Mouse (Mus musculus) erythroblast, embryonic 14.5 days (primary cell): ENCODE results near the gene Fut9. TPM values are rescaled to one million over a fixed set of nuclear protein-coding genes. Genes with fewer than 3 reads are reported as not detected.

ENCODE experiments used
- H3K27me3 ChIP-seq: 2 replicates; pipeline ENCODE4 v1.6.1; 2012; ENCODE audit warnings: inconsistent platforms; ENCODE audit not compliant: control insufficient read depth
- H3K36me3 ChIP-seq: 2 replicates; pipeline ENCODE4 v1.6.1; 2012; ENCODE audit warnings: mild to moderate bottlenecking, inconsistent platforms; ENCODE audit not compliant: control insufficient read depth
- H3K4me1 ChIP-seq: 2 replicates; pipeline ENCODE4 v1.6.1; 2012; ENCODE audit warnings: inconsistent platforms; ENCODE audit not compliant: control insufficient read depth
- H3K4me3 ChIP-seq: replicated peaks from 2 replicates; pipeline ENCODE3; 2012; ENCODE audit warnings: moderate library complexity, mild to moderate bottlenecking, inconsistent platforms
- H3K9me3 ChIP-seq: 2 replicates; pipeline ENCODE4 v1.6.1; 2012; ENCODE audit warnings: low read length, inconsistent platforms, mixed read lengths; ENCODE audit not compliant: control insufficient read depth
- GATA1 ChIP-seq: IDR thresholded peaks from 2 replicates; pipeline ENCODE4 v1.6.1; 2012; ENCODE audit warnings: low read length, inconsistent platforms, mixed read lengths
- TAL1 ChIP-seq: IDR thresholded peaks from 3 replicates; pipeline ENCODE4 v1.6.1; 2012; ENCODE audit warnings: low read length, inconsistent platforms, mixed read lengths
- polyA plus RNA-seq: library from polyadenylated mRNA; stranded (reverse); fragments of >175 nt; gene quantifications from 2 replicates; pipeline ENCODE4 v1.2.3, GENCODE M21; 2012

Gene Fut9
- under 0.01 TPM in 1 of 2 replicates, not detected in the other for polyA plus RNA-seq

DNA sequence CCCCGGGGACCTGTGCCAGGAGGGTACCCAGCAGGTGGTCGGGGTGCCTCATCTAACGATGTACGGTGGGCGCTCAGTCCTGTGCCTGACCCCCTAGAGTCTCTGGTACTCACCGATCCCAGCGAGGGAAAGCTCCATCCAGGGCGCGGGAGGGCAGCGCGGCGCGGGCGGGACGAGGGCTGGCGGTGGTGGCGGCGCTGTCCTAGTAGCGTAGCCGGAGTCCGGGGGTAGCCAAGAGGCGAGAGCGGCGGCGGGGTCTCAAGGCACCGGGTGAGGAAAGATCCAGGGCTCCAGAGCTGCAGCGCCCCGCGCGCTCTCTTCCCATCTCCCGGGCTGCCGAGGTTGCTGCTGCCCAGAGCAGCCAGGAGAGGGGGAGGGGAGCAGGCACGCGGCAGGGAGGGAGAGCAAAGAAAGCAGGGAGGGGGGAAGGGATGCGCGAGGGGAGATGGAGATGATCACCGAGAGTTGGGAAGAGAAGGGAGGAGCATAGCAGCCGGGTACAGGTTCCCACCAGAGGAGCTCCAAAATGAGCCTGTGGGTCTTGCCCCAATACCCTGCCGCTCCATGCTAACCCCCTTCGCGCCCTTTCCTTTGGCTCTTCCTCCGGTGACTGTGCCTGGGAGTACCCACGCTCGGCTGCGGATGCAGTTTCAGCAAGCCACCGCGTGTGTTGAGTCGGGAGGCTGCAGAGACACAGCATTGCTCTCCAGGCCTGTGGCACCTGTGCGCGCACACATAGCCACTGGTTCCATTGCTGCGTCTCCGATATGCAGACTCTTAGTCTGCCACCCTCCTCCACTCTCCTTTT, at the start of gene Fut9:
Gene Fut9 (minus strand): TSS at position 769 of the 808 bp plus-strand sequence.
- Histone ChIP-seq H3K4me1 (no peaks in the 10 kb centered on the region), H3K9me3 (no peaks in the 10 kb centered on the region), H3K36me3 (no peaks in the 10 kb centered on the region), H3K27me3 (peaks cover 15% of the 10 kb centered on the region), H3K4me3 (no peak within 1 kb of the TSS)
- TF ChIP-seq TAL1 (no peak), GATA1 (no peak)

DNA sequence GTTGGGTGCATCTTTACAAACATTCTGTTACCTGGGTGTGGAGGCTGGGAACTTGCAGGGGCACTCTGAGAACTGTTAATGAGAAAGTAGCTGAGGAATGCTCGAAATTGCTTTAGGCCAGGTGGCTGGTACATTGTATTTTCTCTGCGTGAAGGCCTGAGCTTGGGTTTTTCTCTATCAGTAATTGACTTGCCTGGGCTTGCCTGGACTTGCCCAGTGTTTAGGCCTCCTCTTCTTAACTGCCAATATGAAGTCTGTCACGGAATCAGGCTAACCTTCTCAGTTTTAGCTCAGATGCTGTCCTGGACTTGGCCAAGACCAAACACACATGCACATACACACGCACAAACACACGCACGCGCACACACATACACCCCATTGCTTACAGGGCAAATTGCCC, 15.7 kb upstream of the Fut9 start:
- H3K4me3 ChIP-seq = no peak overlapping the region
- H3K4me1 ChIP-seq = no peaks in the 10 kb centered on the region
- no peaks in the 10 kb centered on the region for H3K27me3 ChIP-seq
- no peak for TF ChIP-seq GATA1
- TF ChIP-seq TAL1 = no peak
- H3K36me3 ChIP-seq = no peaks in the 10 kb centered on the region
- peaks cover 4% of the 10 kb centered on the region; the same call in 1 of the 2 replicates for H3K9me3 ChIP-seq

DNA sequence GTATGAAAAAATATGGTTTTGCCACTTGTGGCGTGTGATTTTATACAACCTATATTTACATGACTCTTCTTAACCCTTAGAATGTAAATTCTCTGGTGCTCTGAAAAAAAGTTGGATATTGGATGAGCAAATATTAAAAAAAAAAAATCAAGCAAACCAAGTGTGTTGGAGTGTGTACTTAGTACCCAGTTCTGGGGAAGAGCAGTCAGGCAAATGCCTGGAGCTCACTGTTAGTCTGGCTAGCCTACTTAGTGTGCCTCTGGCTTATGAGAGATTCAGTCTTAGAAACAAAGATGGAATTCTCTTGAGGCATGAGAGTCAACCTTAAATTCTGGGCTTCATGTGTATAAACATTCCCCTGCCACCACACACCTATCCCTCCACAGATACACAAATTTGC, 13.3 kb upstream of the Fut9 start:
- no peaks in the 10 kb centered on the region for H3K36me3 ChIP-seq
- peaks cover 4% of the 10 kb centered on the region; the same call in 1 of the 2 replicates for H3K9me3 ChIP-seq
- H3K4me3 ChIP-seq = no peak overlapping the region
- no peak for TF ChIP-seq GATA1
- no peak for TF ChIP-seq TAL1
- H3K4me1 ChIP-seq = no peaks in the 10 kb centered on the region
- H3K27me3 ChIP-seq = no peaks in the 10 kb centered on the region

DNA sequence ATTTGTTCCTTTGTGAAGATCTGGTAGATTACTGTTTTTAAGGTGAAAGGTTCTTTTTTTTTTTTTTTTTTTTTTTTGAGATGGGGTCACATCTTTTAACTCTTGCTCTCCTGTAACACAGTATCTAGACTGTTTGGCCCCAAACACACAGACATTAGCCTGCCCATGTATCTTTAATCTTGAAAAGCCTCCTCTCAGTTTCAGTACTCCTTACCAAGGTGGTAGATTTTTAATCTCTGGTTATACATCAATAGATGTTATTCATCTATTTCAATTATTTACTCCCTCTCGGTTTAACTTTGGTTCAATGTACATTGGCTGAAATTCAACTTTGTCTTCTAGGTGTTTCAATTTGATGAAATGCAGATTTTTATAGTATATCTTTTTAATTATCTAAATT, 10.0 kb upstream of the Fut9 start:
- Histone ChIP-seq H3K36me3 (no peaks in the 10 kb centered on the region), H3K27me3 (no peaks in the 10 kb centered on the region), H3K4me1 (no peaks in the 10 kb centered on the region), H3K4me3 (no peak overlapping the region), H3K9me3 (no peaks in the 10 kb centered on the region)
- no peak for TF ChIP-seq TAL1
- TF ChIP-seq GATA1 = no peak

DNA sequence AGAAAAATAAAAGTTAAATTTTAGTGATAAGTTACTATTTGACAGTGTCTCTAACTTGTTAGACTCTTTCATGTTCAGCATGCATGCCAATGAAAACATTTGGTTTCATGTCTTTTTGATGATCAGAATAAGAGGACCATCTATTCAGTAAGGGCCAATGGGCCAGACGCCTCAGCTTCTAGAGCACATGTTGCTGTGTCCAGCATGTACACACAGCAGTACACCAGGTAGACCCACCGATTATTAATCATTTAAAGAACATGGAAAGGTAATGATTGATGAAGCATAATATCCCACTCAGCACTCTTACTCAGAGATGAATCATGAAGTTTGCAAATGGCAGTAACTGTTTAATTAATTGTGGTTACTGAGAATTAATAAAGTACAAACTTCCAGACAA, 1.7 kb upstream of the Fut9 start:
- peaks cover 15% of the 10 kb centered on the region for H3K27me3 ChIP-seq
- TF ChIP-seq TAL1 = no peak
- no peak for TF ChIP-seq GATA1
- H3K9me3 ChIP-seq = no peaks in the 10 kb centered on the region
- no peak overlapping the region for H3K4me3 ChIP-seq
- H3K36me3 ChIP-seq = no peaks in the 10 kb centered on the region
- H3K4me1 ChIP-seq = no peaks in the 10 kb centered on the region

DNA sequence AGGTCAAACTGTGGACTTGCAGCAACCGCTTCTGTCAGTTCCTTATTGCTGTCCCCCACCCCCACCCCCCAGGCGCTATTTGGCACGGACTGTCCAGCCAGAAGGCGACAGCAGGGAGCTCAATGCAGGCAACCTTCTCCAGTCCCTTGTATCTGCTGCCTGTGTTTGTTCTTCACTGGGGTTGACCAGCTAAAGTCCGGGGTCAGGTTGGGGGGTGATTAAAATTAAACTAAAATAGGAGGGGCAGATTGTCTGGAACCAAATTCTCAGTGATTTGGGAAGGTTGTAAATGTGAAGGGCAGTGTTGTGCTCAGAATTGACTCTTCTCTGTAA, 206 bp upstream of the Fut9 start:
- Histone ChIP-seq H3K9me3 (no peaks in the 10 kb centered on the region), H3K4me3 (no peak overlapping the region), H3K4me1 (no peaks in the 10 kb centered on the region), H3K27me3 (peaks cover 15% of the 10 kb centered on the region), H3K36me3 (no peaks in the 10 kb centered on the region)
- TF ChIP-seq TAL1 (no peak), GATA1 (no peak)

DNA sequence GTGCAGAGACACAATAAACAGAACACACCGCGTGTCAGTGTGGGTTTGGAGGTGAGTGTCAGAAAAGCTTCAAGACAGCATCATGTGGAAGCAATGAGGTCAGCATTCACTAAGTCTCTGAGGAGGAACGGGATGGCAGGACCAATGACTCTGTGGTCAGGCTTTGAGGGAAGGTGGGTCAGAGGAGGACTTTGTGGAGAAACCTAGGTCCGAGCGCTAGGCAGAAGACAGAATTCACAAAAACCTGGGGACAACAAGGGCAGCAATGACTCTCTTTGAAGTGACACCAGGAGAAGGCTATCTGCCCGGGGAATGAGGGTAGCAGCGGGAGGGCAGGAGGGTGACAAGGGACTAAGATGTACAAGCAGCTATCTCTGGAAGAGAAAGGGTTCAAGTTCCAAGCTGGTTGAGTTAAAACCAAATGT, 981 bp downstream of the Fut9 start:
- H3K4me1 ChIP-seq = no peaks in the 10 kb centered on the region
- no peak overlapping the region for H3K4me3 ChIP-seq
- H3K9me3 ChIP-seq = no peaks in the 10 kb centered on the region
- H3K36me3 ChIP-seq = no peaks in the 10 kb centered on the region
- TF ChIP-seq TAL1 (no peak), GATA1 (no peak)
- peaks cover 15% of the 10 kb centered on the region for H3K27me3 ChIP-seq

DNA sequence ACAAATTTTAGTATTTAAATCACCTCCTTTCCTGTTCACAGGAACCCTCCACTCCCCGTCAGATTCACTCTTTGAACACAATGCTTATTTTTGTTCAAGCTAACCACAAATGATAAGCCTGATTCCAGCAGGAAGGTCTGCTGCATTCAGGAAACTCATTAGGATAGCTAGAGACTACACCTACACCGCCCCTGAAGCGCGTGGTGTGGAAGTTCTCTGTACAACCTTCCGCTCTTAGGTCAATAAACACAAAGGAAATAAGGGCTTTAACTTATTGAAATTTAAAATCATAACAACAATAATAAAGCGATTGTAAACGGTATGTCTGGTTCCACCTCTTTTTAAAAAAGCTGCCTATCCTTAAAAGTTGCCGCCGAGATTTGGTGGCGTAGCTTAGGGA, 1.6 kb downstream of the Fut9 start:
- TF ChIP-seq GATA1 (no peak), TAL1 (no peak)
- Histone ChIP-seq H3K27me3 (peaks cover 15% of the 10 kb centered on the region), H3K4me3 (no peak overlapping the region), H3K9me3 (no peaks in the 10 kb centered on the region), H3K36me3 (no peaks in the 10 kb centered on the region), H3K4me1 (no peaks in the 10 kb centered on the region)

DNA sequence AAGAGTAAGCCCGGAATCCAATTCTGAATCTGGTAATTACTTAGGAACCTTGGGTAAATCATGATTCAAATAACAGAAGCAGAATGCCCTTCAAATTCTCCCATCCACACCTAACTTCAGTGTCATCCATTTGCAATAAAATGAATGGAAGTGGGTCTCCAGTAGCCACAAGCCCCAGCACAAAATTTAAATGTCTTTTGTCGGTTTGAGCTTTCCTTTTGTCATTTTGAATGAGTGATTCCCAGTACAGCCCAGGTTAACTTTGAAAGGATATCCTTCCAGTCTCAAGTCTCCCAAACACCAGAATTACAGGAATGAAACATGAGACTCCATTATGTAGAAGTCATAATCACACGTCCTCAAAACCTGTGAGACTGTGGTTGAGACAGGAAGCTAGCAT, 3.9 kb downstream of the Fut9 start:
- no peaks in the 10 kb centered on the region for H3K4me1 ChIP-seq
- H3K36me3 ChIP-seq = no peaks in the 10 kb centered on the region
- H3K27me3 ChIP-seq = peaks cover 15% of the 10 kb centered on the region
- TF ChIP-seq GATA1 = no peak
- no peak for TF ChIP-seq TAL1
- H3K9me3 ChIP-seq = no peaks in the 10 kb centered on the region
- no peak overlapping the region for H3K4me3 ChIP-seq
